Mouse (Mus musculus): ENCODE results near the gene Sult1b1. TPM values are rescaled to one million over a fixed set of nuclear protein-coding genes. Genes with fewer than 3 reads are reported as not detected.
A peak's percentile ranks its signal among the peaks of the same experiment; 100 is the strongest.
"Not testable (repeated sequence)": the region's sequence is repeated elsewhere in the genome, so short reads cannot be mapped to it uniquely, and the experiment has no call there.

Gene Sult1b1
- polyA plus RNA-seq, 1 experiment from 2014 or later: 0.16 TPM

DNA sequence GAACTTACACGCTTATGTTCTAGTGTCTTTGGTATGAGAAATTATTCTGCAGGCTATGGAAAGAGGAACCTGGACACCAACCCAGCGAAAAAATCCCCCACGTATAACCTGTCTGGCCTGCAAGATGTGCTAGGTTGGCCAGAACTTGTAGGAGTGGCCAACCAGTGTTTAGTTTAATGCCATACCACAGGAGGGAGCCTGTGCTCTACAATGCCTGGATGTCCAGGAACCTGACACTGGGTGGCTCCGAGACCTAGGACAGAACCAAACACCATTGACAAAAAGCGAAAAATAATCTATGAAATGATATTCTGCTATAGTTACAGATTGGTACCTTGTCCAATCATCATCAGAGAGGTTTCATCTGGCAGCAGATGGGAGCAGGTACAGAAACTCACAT lies 22.1 kb upstream of the Sult1b1 start:
- H3K4me2 ChIP-seq (ENCODE audit: low read depth, low read length, severe bottlenecking): no peak overlapping the region
- H3K36me3 ChIP-seq (ENCODE audit: control insufficient read depth, insufficient read depth, low read length): no peaks in the 10 kb centered on the region
- H3K9ac ChIP-seq (ENCODE audit: low read length): no peak overlapping the region
- no peak overlapping the region for H3K4me3 ChIP-seq (ENCODE audit: low read depth, low read length)
- H3K27ac ChIP-seq (ENCODE audit: low read depth, low read length): no peak overlapping the region
- DNase-seq (ENCODE audit: low spot score) (no peak), ATAC-seq (replicated peaks; ENCODE audit: low FRiP score) (no peak)
- WGBS: 79% methylated on average over 5 of the region's 5 CpGs
- H3K27me3 ChIP-seq (ENCODE audit: control insufficient read depth, insufficient read depth, low read length): no peaks in the 10 kb centered on the region
- H3K9me3 ChIP-seq (ENCODE audit: control insufficient read depth, low read length): no peaks in the 10 kb centered on the region
- no peaks in the 10 kb centered on the region for H3K4me1 ChIP-seq (replicated peaks; ENCODE audit: control insufficient read depth, insufficient read depth, low read length)

DNA sequence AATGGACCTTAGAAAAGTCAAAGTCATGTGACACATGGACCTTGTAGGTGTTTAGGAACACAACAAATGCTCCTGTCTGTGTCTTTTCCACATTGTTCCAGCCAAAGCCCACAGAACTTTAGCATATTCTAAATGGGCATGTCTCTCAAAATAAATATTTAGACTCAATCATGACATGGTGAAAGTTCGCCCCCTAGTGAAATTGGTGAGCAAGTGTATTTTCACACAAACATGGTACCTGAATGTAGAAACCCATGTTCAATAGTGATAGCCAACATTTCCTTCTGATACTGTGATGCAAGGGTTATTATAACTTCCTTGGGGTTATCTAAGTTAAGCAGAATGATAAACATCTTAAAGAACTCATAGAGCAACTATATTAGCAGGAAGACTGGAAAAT lies 12.9 kb upstream of the Sult1b1 start:
- Histone ChIP-seq H3K4me2 (ENCODE audit: low read depth, low read length, severe bottlenecking) (no peak overlapping the region), H3K4me3 (ENCODE audit: low read depth, low read length) (no peak overlapping the region), H3K9me3 (ENCODE audit: control insufficient read depth, low read length) (no peaks in the 10 kb centered on the region), H3K4me1 (replicated peaks; ENCODE audit: control insufficient read depth, insufficient read depth, low read length) (no peaks in the 10 kb centered on the region), H3K9ac (ENCODE audit: low read length) (no peak overlapping the region), H3K27ac (ENCODE audit: low read depth, low read length) (no peak overlapping the region), H3K36me3 (ENCODE audit: control insufficient read depth, insufficient read depth, low read length) (no peaks in the 10 kb centered on the region), H3K27me3 (ENCODE audit: control insufficient read depth, insufficient read depth, low read length) (no peaks in the 10 kb centered on the region)
- 23% methylated on average over 1 of the region's 1 CpGs for WGBS
- DNase-seq (ENCODE audit: low spot score) (no peak), ATAC-seq (replicated peaks; ENCODE audit: low FRiP score) (no peak)

DNA sequence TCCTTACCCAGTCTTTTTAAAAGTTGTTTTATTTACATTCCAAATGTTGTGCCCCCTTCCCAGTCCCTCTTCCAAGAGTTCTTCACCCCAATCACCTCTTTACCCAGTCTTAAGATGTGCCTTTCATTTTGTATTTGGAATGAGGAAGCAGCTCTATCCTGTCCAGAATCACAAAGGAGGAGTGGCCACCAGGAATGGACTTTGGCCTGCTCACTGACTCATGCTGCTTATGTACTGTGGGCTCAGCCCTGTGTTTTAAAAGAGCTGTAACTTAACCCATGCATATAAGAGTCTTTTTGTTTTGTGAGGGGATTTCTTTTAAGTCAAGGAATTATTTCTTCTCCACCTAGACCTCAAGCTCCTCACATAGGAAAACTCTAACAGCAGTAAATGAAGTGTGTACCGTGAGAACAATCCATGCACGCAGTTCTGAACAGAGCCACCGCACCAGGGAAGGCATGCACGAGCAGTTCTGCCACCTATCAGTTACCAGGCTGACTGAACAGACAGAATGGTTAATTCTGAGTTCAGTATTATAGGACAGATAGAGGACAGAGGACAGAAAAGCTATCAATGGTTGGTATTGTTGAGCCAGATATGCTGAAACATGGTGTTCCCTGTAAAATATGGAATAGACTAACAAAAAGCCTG lies 1.9 kb downstream of the Sult1b1 start:
- 65% methylated on average over 4 of the region's 4 CpGs for WGBS
- H3K4me2 ChIP-seq (ENCODE audit: low read depth, low read length, severe bottlenecking): no peak overlapping the region

DNA sequence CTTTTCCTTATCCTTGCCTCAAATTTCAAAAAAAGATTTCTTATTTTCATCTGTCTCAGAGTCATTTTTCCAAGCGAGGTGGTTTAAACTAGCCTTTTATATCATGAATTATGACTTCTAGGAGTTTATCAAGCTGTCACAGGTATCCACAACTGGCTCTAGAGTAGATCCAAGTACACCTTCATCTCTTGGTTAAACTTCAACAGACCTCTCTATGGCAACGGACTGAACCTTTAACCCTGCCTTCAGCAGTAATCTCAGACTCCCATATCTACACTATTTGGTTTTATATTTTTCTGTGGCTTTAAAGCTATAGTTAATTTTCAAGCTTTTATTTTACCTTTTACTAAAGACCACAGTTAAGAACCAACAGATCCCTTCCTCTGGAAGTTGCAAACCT lies 5.7 kb downstream of the Sult1b1 start:
- Histone ChIP-seq H3K27me3 (ENCODE audit: control insufficient read depth, insufficient read depth, low read length) (no peaks in the 10 kb centered on the region), H3K4me1 (replicated peaks; ENCODE audit: control insufficient read depth, insufficient read depth, low read length) (no peaks in the 10 kb centered on the region), H3K36me3 (ENCODE audit: control insufficient read depth, insufficient read depth, low read length) (no peaks in the 10 kb centered on the region), H3K4me3 (ENCODE audit: low read depth, low read length) (no peak overlapping the region), H3K27ac (ENCODE audit: low read depth, low read length) (no peak overlapping the region), H3K9me3 (ENCODE audit: control insufficient read depth, low read length) (no peaks in the 10 kb centered on the region), H3K9ac (ENCODE audit: low read length) (no peak overlapping the region), H3K4me2 (ENCODE audit: low read depth, low read length, severe bottlenecking) (no peak overlapping the region)
- ATAC-seq (replicated peaks; ENCODE audit: low FRiP score): no peak
- DNase-seq (ENCODE audit: low spot score): no peak
- WGBS: 82% methylated on average over 2 of the region's 2 CpGs

More for the DNA sequence above, 1.9 kb downstream of the Sult1b1 start:
- DNase-seq (ENCODE audit: low spot score): no peak
- no peak overlapping the region for H3K4me3 ChIP-seq (ENCODE audit: low read depth, low read length)
- no peaks in the 10 kb centered on the region for H3K36me3 ChIP-seq (ENCODE audit: control insufficient read depth, insufficient read depth, low read length)
- H3K9ac ChIP-seq (ENCODE audit: low read length): no peak overlapping the region
- no peaks in the 10 kb centered on the region for H3K27me3 ChIP-seq (ENCODE audit: control insufficient read depth, insufficient read depth, low read length)
- no peak; the same call in 1 of the 2 replicates for ATAC-seq (replicated peaks; ENCODE audit: low FRiP score)
- no peaks in the 10 kb centered on the region for H3K9me3 ChIP-seq (ENCODE audit: control insufficient read depth, low read length)
- no peaks in the 10 kb centered on the region for H3K4me1 ChIP-seq (replicated peaks; ENCODE audit: control insufficient read depth, insufficient read depth, low read length)
- no peak overlapping the region for H3K27ac ChIP-seq (ENCODE audit: low read depth, low read length)

DNA sequence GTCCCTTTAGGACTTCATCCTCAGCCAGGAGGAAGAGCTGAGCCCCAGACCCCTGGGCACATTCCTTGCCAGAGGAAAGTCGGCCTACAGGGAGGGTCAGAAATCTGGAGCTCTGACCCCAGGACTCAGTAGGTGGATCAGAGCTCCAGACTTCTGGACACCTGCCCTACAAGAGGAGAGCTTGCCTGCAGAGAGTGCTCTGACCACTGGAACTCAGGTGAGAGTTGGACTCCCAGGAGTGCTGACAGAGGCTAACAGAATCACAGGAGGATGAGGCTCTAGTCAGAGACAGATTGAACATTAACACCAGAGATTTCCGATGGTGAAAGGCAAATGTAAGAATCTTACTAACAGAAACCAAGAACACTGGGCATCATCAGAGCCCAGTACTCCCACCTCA lies 14.4 kb downstream of the Sult1b1 start:
- not testable (repeated sequence) for H3K4me2 ChIP-seq (ENCODE audit: low read depth, low read length, severe bottlenecking); H3K9ac ChIP-seq (ENCODE audit: low read length); H3K27me3 ChIP-seq (ENCODE audit: control insufficient read depth, insufficient read depth, low read length); H3K4me3 ChIP-seq (ENCODE audit: low read depth, low read length); H3K27ac ChIP-seq (ENCODE audit: low read depth, low read length); H3K4me1 ChIP-seq (replicated peaks; ENCODE audit: control insufficient read depth, insufficient read depth, low read length); ATAC-seq (replicated peaks; ENCODE audit: low FRiP score); H3K9me3 ChIP-seq (ENCODE audit: control insufficient read depth, low read length); DNase-seq (ENCODE audit: low spot score); H3K36me3 ChIP-seq (ENCODE audit: control insufficient read depth, insufficient read depth, low read length)
- 95% methylated on average over 2 of the region's 2 CpGs for WGBS

DNA sequence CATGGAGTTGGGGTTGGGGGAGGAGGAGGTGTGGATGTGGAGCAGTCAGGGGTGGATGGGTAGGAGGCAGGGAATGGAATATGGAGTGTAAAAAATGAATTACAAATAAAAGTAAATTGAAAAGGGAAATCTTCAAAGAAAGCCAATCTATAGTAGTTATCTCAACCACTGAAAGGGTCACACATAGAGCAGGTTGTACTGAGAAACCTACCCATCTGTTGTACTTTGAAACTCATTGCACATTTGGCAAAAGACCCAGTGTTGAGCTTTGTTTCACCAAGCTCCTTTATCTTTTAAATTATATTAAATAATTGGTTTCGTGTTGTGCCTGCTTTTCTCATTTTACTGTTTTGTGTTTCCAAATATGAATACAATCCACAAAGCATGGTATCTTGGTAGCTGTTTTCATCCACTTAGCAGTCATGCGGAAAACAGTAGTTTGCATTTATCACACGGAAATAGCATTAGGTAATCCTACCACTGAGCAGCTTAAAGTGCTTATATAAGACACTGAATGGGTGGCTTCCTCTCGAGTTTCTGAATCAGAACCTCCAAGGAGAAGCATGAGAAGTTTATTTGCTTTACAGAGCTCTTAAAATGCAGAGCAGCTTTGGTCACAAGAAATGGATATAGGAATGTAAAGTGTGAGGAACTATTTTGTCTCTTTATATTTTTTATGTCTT lies 32.1 kb downstream of the Sult1b1 start:
- Histone ChIP-seq H3K27ac (ENCODE audit: low read depth, low read length) (no peak overlapping the region), H3K27me3 (ENCODE audit: control insufficient read depth, insufficient read depth, low read length) (no peaks in the 10 kb centered on the region), H3K36me3 (ENCODE audit: control insufficient read depth, insufficient read depth, low read length) (no peaks in the 10 kb centered on the region), H3K9ac (ENCODE audit: low read length) (no peak overlapping the region), H3K4me1 (replicated peaks; ENCODE audit: control insufficient read depth, insufficient read depth, low read length) (no peaks in the 10 kb centered on the region), H3K9me3 (ENCODE audit: control insufficient read depth, low read length) (no peaks in the 10 kb centered on the region), H3K4me3 (ENCODE audit: low read depth, low read length) (no peak overlapping the region), H3K4me2 (ENCODE audit: low read depth, low read length, severe bottlenecking) (no peak overlapping the region)
- DNase-seq (ENCODE audit: low spot score) (no peak), ATAC-seq (replicated peaks; ENCODE audit: low FRiP score) (no peak)
- WGBS: 40% methylated on average over 4 of the region's 4 CpGs

DNA sequence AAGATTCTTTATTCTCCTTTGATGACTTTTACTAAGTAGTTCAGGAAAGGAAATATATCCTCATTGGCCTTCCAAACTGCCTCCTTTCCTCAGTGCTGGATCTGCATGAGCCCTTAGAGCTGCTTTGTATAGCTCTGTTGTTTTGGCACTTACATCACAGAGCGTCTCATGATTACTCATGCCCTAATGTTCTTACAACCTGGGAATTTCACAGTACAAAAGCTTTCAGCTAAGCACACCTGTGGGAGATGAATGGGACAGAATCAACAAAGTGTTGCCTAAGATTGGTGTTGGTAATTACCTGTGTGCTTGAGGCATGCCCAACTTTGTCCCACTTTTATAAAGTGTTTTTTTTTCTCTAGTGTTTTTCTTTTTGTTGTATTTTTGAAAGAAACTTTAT lies 35.3 kb downstream of the Sult1b1 start:
- Histone ChIP-seq H3K36me3 (ENCODE audit: control insufficient read depth, insufficient read depth, low read length) (no peaks in the 10 kb centered on the region), H3K27me3 (ENCODE audit: control insufficient read depth, insufficient read depth, low read length) (no peaks in the 10 kb centered on the region), H3K9me3 (ENCODE audit: control insufficient read depth, low read length) (no peaks in the 10 kb centered on the region), H3K4me3 (ENCODE audit: low read depth, low read length) (no peak overlapping the region), H3K27ac (ENCODE audit: low read depth, low read length) (no peak overlapping the region), H3K4me1 (replicated peaks; ENCODE audit: control insufficient read depth, insufficient read depth, low read length) (no peaks in the 10 kb centered on the region), H3K9ac (ENCODE audit: low read length) (no peak overlapping the region), H3K4me2 (ENCODE audit: low read depth, low read length, severe bottlenecking) (no peak overlapping the region)
- DNase-seq (ENCODE audit: low spot score) (no peak), ATAC-seq (replicated peaks; ENCODE audit: low FRiP score) (0 out of 2 replicates have a peak, but pooled peaks have one; percentile 16)
- 43% methylated on average over 1 of the region's 1 CpGs for WGBS

DNA sequence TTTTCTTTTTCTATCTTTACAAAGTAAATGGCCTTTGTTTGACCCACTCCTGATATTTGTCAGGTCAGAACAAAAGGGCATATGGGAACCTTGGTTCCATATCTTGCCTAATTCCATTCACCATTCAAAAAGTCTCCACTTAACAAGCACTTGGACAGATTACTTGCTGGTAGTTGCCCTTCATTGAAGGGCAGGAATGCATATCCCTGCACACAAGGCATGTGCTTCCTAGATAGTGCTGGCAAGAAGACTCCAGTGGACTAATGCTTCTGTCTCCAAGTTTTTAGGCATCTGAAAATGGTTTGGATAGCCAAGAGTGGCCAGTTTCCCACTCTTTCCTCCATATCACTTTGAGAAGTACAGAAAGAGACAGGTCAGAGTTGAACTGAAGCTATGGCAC lies 38.7 kb downstream of the Sult1b1 start:
- H3K4me2 ChIP-seq (ENCODE audit: low read depth, low read length, severe bottlenecking): no peak overlapping the region
- no peaks in the 10 kb centered on the region for H3K9me3 ChIP-seq (ENCODE audit: control insufficient read depth, low read length)
- DNase-seq (ENCODE audit: low spot score) (no peak), ATAC-seq (replicated peaks; ENCODE audit: low FRiP score) (no peak)
- H3K27ac ChIP-seq (ENCODE audit: low read depth, low read length): no peak overlapping the region
- no peaks in the 10 kb centered on the region for H3K27me3 ChIP-seq (ENCODE audit: control insufficient read depth, insufficient read depth, low read length)
- H3K9ac ChIP-seq (ENCODE audit: low read length): no peak overlapping the region
- no peaks in the 10 kb centered on the region for H3K36me3 ChIP-seq (ENCODE audit: control insufficient read depth, insufficient read depth, low read length)
- H3K4me3 ChIP-seq (ENCODE audit: low read depth, low read length): no peak overlapping the region
- H3K4me1 ChIP-seq (replicated peaks; ENCODE audit: control insufficient read depth, insufficient read depth, low read length): no peaks in the 10 kb centered on the region

DNA sequence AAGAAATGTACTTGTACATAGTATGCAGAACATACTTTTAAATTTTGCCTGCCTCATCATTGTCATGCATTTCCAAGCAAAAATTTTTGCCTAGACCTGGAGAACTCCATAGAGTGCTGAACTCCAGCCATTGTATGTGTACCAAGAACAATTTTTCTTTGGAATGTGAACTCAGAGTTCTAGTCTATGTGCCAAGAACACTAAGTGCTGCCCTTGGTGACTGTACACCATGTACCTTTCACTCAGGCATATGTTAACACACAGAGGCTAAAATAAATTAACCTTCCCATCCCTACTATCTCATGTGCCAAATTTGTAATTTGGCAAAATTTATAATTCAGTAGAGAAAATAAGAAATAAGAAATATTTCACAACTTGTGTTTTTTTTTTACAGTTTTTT lies 39.1 kb downstream of the Sult1b1 start:
- no peak overlapping the region for H3K9ac ChIP-seq (ENCODE audit: low read length)
- H3K27me3 ChIP-seq (ENCODE audit: control insufficient read depth, insufficient read depth, low read length): no peaks in the 10 kb centered on the region
- no peak for DNase-seq (ENCODE audit: low spot score)
- H3K4me1 ChIP-seq (replicated peaks; ENCODE audit: control insufficient read depth, insufficient read depth, low read length): no peaks in the 10 kb centered on the region
- H3K4me2 ChIP-seq (ENCODE audit: low read depth, low read length, severe bottlenecking): no peak overlapping the region
- H3K27ac ChIP-seq (ENCODE audit: low read depth, low read length): no peak overlapping the region
- no peaks in the 10 kb centered on the region for H3K36me3 ChIP-seq (ENCODE audit: control insufficient read depth, insufficient read depth, low read length)
- H3K4me3 ChIP-seq (ENCODE audit: low read depth, low read length): no peak overlapping the region
- no peaks in the 10 kb centered on the region for H3K9me3 ChIP-seq (ENCODE audit: control insufficient read depth, low read length)
- ATAC-seq (replicated peaks; ENCODE audit: low FRiP score): no peak

Measured in forebrain, embryonic 11.5 days (tissue).